Mouse (Mus musculus) ES-CJ7 (cell line): ENCODE measurements around the gene AL732309.1.
"Not testable (repeated sequence)": the region's sequence is repeated elsewhere in the genome, so short reads cannot be mapped to it uniquely, and the experiment has no call there.

Experiments
- DNase-seq: peaks from one replicate; pipeline ENCODE4 v3.0.0; 2011; ENCODE audit warnings: low read depth, low spot score

Gene AL732309.1

GRCm38 (mm10) chr2:25267746-25268309 is 21.2 kb upstream of the AL732309.1 start:
- DNase-seq, result no peak

DNA sequence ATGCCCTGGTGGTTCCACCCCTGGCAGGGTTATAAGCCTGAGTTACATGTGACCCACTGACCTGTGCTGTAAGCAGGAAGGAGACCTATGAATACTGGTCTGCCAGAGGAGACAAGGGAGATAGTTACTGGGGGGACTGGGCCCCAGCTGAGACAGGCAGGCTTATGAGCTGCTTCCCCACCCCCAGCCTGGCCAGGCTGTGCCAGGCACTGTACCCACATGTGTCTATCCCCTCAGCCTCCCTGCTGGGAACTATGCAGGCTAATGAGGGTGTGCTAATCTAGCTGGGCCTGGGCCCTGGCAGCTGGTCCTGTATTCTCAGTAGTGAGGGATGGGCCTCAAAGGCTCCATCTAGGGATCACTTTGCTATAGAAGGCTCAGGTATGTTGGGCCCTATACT is 20.6 kb upstream of the AL732309.1 start:
- DNase-seq, result no peak

DNA sequence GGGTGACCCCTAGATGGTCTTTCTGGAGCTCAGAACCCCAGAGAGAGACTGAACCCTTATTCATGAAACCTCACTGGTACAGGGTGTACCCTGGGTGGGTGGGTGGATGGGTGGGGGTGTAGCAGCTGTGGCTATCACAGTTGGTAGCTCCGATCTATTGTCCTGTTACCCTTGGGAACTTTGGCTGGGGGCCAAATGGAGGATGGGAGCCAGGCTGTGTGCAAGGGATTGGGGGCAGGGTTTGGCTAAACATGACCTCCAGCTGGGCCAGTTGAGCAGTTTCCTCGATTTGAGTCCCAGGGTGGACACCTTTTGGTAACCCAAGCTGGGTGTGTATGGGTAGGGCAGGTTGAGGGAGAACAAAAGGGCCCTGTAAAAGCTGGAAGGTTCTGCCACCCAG is 20.1 kb upstream of the AL732309.1 start:
- peak; percentile 61 for DNase-seq

- peak; percentile 54 for DNase-seq
Observed at GRCm38 (mm10) chr2:25265897-25266656, 19.4 kb upstream of the AL732309.1 start.

GRCm38 (mm10) chr2:25264851-25265250 is 18.2 kb upstream of the AL732309.1 start:
- no peak for DNase-seq

- no peak for DNase-seq
Observed at GRCm38 (mm10) chr2:25264286-25264660, 17.6 kb upstream of the AL732309.1 start.

DNA sequence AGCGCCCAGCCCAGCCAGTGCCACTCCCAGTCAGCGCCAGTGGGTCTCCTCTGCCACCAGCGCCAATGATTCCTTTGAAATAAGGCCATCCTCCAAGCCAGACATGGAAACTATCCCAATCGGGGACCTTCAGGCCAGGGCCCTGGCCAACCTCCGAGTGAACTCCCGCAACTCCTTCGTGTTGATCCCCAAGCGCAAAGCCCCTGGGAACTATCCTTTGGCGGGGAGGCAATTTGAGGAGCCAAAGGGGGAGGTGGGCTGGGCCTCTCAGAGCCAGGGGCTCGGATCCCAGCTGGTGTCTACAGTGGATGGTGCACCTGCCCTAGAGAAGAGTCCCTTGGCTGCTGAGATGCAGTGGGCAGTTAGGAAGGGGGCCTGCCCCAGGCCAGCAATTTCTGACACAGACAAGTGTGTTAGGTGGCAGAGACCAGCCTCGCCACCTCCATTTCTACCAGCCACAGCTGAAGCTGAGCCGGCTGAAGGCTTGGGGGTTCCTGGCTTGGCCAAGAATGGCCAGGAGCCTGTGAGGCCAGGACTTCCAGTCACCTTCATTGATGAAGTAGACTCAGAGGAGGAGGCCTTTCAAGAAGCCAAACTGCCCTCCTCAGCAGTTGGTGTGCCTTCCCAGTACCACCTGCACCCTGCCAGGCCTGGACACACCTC is 17.1 kb upstream of the AL732309.1 start:
- no peak for DNase-seq

- DNase-seq, result peak; percentile 55
Observed at GRCm38 (mm10) chr2:25262795-25263622, 16.3 kb upstream of the AL732309.1 start.

- peak; percentile 99 for DNase-seq
Observed at GRCm38 (mm10) chr2:25262291-25262767, 15.7 kb upstream of the AL732309.1 start, which contains the start of gene Tprn. Gene Tprn (plus strand): TSS chr2:25262618.

DNA sequence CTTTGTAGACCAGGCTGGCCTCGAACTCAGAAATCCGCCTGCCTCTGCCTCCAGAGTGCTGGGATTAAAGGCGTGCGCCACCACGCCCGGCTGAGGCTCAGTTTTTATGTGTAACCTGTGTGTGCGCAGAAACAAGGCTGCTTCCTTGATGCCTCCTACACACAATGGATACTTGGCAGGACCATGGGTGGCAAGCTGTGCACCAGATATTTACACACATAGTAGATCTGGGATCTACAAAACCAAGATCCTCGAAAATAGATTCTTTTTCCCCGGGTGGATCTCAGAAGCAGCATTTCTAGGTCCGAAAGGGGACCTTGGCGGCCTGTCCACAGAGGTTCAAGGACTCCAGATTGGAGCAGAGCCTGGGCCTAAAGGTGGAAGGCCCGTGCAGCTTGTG is 15.2 kb upstream of the AL732309.1 start:
- DNase-seq, result peak; percentile 45

DNA sequence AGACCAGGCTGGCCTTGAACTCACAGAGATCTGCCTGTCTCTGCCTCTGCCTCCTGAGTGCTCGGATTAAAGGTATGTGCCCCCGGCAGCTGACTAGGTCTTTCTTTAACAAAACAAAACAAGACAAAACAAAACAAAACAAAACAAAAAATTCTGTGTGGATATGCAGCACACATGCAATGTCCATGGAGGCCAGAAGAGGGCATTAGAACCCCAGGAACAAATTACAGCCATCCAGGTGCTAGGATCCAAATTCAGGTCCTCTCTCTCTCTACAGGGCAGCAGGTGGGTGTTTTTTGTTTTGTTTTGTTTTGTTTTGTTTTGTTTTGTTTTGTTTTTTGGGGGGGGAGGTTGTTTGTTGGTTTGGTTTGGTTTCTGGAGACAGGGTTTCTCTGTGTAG is 12.2 kb upstream of the AL732309.1 start:
- peak; percentile 67 for DNase-seq

GRCm38 (mm10) chr2:25257250-25257649 is 10.6 kb upstream of the AL732309.1 start:
- not testable (repeated sequence) for DNase-seq

- DNase-seq, result peak; percentile 84
Observed at GRCm38 (mm10) chr2:25256443-25257109, 9.9 kb upstream of the AL732309.1 start.

GRCm38 (mm10) chr2:25255284-25255779 is 8.7 kb upstream of the AL732309.1 start, which contains the start of gene Tmem203:
Gene Tmem203 (plus strand): TSS chr2:25255439.
- DNase-seq, result peak; percentile 91

DNA sequence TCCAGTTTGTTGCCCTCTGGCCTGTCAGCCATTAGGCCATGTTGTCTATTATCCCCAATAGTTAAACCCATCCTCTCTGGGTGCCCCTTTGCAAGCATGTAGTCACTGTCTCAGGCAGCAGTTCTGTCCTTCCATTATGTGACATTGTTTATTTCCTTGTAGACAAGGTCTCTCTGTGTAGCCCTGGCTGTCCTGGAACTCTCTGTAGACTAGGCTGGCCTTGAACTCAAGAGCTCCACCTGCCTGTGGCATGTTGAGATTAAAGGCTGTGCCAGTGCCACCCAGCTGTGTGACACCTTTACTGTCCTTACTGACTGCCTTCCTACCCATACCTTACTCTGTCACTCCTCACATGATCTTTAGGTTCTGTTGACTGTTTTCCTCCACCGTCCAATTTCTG is 5.7 kb upstream of the AL732309.1 start:
- DNase-seq, result peak; percentile 44

- DNase-seq, result no peak
Observed at GRCm38 (mm10) chr2:25244144-25244543, 2.5 kb downstream of the AL732309.1 start.

- DNase-seq, result no peak
Observed at GRCm38 (mm10) chr2:25243342-25243741, 3.3 kb downstream of the AL732309.1 start.

GRCm38 (mm10) chr2:25242101-25242506 is 4.6 kb downstream of the AL732309.1 start, which contains the start of the genes Rnf208 and Cysrt1:
Gene Rnf208 (plus strand): TSS chr2:25242255.
Gene Cysrt1 (minus strand): TSS chr2:25242452.
- DNase-seq, result no peak

DNA sequence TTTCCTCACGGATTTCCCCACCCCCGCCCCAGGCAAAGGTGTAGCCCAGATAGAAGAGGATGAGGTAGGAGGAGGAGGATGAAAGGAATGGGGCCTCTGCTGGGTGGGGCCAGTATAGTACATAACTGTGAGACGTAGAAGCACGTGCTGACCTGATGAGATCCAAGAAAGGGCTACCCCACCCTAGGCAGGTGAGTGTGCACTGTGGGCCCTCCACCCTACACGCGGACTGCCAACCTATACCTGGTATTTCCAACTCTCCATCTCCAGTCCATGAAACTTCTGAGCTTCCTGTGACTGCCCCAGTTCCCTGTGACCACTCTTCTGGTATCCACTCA is 5.3 kb downstream of the AL732309.1 start:
- peak; percentile 47 for DNase-seq

- DNase-seq, result peak; percentile 97
Observed at GRCm38 (mm10) chr2:25240723-25241437, 5.8 kb downstream of the AL732309.1 start.
